Mouse (Mus musculus) CH12.LX (cell line): ENCODE data around the gene Klhl26. TPM values are rescaled to one million over a fixed set of nuclear protein-coding genes. Genes with fewer than 3 reads are reported as not detected.

Experiments
- DNase-seq: peaks from one replicate; pipeline ENCODE4 v3.0.0-alpha.2; 2013; ENCODE audit errors: extremely low read depth
- H3K27ac ChIP-seq: 2 replicates; pipeline ENCODE4 v1.5.1; 2012; ENCODE audit warnings: low read depth, mild to moderate bottlenecking, control low read depth, moderate library complexity; ENCODE audit not compliant: insufficient read depth
- H3K27me3 ChIP-seq: replicated peaks from 2 replicates; pipeline ENCODE3; 2012; ENCODE audit warnings: inconsistent platforms
- H3K36me3 ChIP-seq, 2 experiments: replicated peaks in 1 of 2; 2 replicates each; pipeline versions ENCODE3 to v1.6.1; 2012; ENCODE audit warnings: inconsistent platforms in 1 of 2, low read length in 1 of 2, mild to moderate bottlenecking in 1 of 2, mixed read lengths in 1 of 2, moderate library complexity in 1 of 2; ENCODE audit not compliant: control insufficient read depth in 1 of 2, insufficient read depth in 1 of 2
- H3K4me1 ChIP-seq, 2 experiments: 2 replicates each; pipeline ENCODE4 v1.6.1; 2012; ENCODE audit warnings: inconsistent platforms in 1 of 2, moderate library complexity in 1 of 2; ENCODE audit not compliant: insufficient read depth in 2 of 2, control insufficient read depth in 1 of 2
- H3K4me2 ChIP-seq: 2 replicates; pipeline ENCODE4 v1.6.1; 2012; ENCODE audit warnings: low read depth, mild to moderate bottlenecking, control low read depth; ENCODE audit not compliant: poor library complexity, insufficient read depth, severe bottlenecking
- H3K4me3 ChIP-seq, 3 experiments: fragments of 150-350 bp in 1 of 3; sonication (generic) in 1 of 3; replicated peaks in 1 of 3; 2 replicates each; pipeline versions ENCODE3 to v1.5.1; 2011 to 2012; ENCODE audit warnings: low read depth in 2 of 3, low read length in 2 of 3, mild to moderate bottlenecking in 2 of 3, moderate library complexity in 2 of 3, control low read depth in 1 of 3, improper control_type of control experiment in 1 of 3, inconsistent platforms in 1 of 3, mixed read lengths in 1 of 3; ENCODE audit not compliant: poor library complexity in 1 of 3
- H3K79me2 ChIP-seq: replicated peaks from 2 replicates; pipeline ENCODE4 v1.6.1; 2012; ENCODE audit warnings: mild to moderate bottlenecking, moderate library complexity; ENCODE audit not compliant: control insufficient read depth, poor library complexity, insufficient read depth, severe bottlenecking; ENCODE audit errors: extremely low read depth
- H3K9ac ChIP-seq: 2 replicates; pipeline ENCODE4 v1.6.1; 2012; ENCODE audit warnings: low read depth, mild to moderate bottlenecking, control low read depth, moderate library complexity; ENCODE audit not compliant: insufficient read depth
- H3K9me3 ChIP-seq: replicated peaks from 2 replicates; pipeline ENCODE3; 2012; ENCODE audit warnings: low read length, inconsistent platforms, mixed read lengths
- CHD1 ChIP-seq: IDR thresholded peaks from 2 replicates; pipeline ENCODE4 v1.6.1; 2012; ENCODE audit warnings: low read depth, low read length, improper control_type of control experiment, inconsistent platforms
- CTCF ChIP-seq, 2 experiments: IDR thresholded peaks in 1 of 2; conservative IDR thresholded peaks in 1 of 2; 2 replicates each; pipeline ENCODE4 v1.5.1; 2011 to 2012; ENCODE audit warnings: low read depth in 2 of 2, low read length in 2 of 2, improper control_type of control experiment in 1 of 2, inconsistent platforms in 1 of 2, mild to moderate bottlenecking in 1 of 2, moderate library complexity in 1 of 2
- ELF1 ChIP-seq: IDR thresholded peaks from 2 replicates; pipeline ENCODE4 v1.6.1; 2014; ENCODE audit warnings: low read depth, mild to moderate bottlenecking, inconsistent platforms, low read length, improper control_type of control experiment
- EP300 ChIP-seq: IDR thresholded peaks from 2 replicates; pipeline ENCODE4 v1.6.1; 2011; ENCODE audit warnings: low read length, improper control_type of control experiment
- ETS1 ChIP-seq: conservative IDR thresholded peaks from 2 replicates; pipeline ENCODE4 v1.6.1; 2012; ENCODE audit warnings: low read depth, mild to moderate bottlenecking, inconsistent platforms, low read length, improper control_type of control experiment, moderate library complexity
- IRF4 ChIP-seq: IDR thresholded peaks from 2 replicates; pipeline ENCODE4 v1.6.1; 2014; ENCODE audit warnings: low read depth, mild to moderate bottlenecking, inconsistent platforms, low read length, improper control_type of control experiment
- KAT2A ChIP-seq: IDR thresholded peaks from 2 replicates; pipeline ENCODE4 v1.6.1; 2012; ENCODE audit warnings: low read length, improper control_type of control experiment, inconsistent platforms; ENCODE audit not compliant: insufficient replicate concordance
- MAZ ChIP-seq: IDR thresholded peaks from 2 replicates; pipeline ENCODE4 v1.6.1; 2012; ENCODE audit warnings: low read depth, mild to moderate bottlenecking, inconsistent platforms, low read length, improper control_type of control experiment, moderate library complexity
- MEF2A ChIP-seq: IDR thresholded peaks from 2 replicates; pipeline ENCODE4 v1.6.1; 2014; ENCODE audit warnings: low read depth, mild to moderate bottlenecking, inconsistent platforms, low read length, improper control_type of control experiment, borderline replicate concordance
- NELFE ChIP-seq: IDR thresholded peaks from 2 replicates; pipeline ENCODE4 v1.6.1; 2011; ENCODE audit warnings: low read depth, low read length, improper control_type of control experiment
- NRF1 ChIP-seq: IDR thresholded peaks from 2 replicates; pipeline ENCODE4 v1.6.1; 2014; ENCODE audit warnings: low read depth, mild to moderate bottlenecking, inconsistent platforms, low read length, improper control_type of control experiment, moderate library complexity
- POLR2A ChIP-seq: IDR thresholded peaks from 2 replicates; pipeline ENCODE4 v1.6.1; 2011; ENCODE audit warnings: low read depth, mild to moderate bottlenecking, improper control_type of control experiment, low read length
- POLR2AphosphoS2 ChIP-seq: IDR thresholded peaks from 2 replicates; pipeline ENCODE4 v1.6.1; 2011; ENCODE audit warnings: low read depth, low read length, improper control_type of control experiment
- RCOR1 ChIP-seq: conservative IDR thresholded peaks from 2 replicates; pipeline ENCODE4 v1.6.1; 2012; ENCODE audit warnings: low read depth, mild to moderate bottlenecking, inconsistent platforms, low read length, improper control_type of control experiment
- UBTF ChIP-seq: IDR thresholded peaks from 2 replicates; pipeline ENCODE4 v1.6.1; 2012; ENCODE audit warnings: low read depth, mild to moderate bottlenecking, inconsistent platforms, low read length, improper control_type of control experiment, moderate library complexity
- USF1 ChIP-seq: IDR thresholded peaks from 2 replicates; pipeline ENCODE4 v1.6.1; 2014; ENCODE audit warnings: low read depth, mild to moderate bottlenecking, inconsistent platforms, low read length, improper control_type of control experiment
- ZC3H11A ChIP-seq: IDR thresholded peaks from 2 replicates; pipeline ENCODE4 v1.6.1; 2012; ENCODE audit warnings: low read depth, mild to moderate bottlenecking, inconsistent platforms, low read length, improper control_type of control experiment
- ZKSCAN1 ChIP-seq: IDR thresholded peaks from 2 replicates; pipeline ENCODE4 v1.6.1; 2012; ENCODE audit warnings: low read depth, inconsistent platforms, low read length, improper control_type of control experiment, borderline replicate concordance
- ZMIZ1 ChIP-seq: IDR thresholded peaks from 2 replicates; pipeline ENCODE4 v1.6.1; 2012; ENCODE audit warnings: low read depth, mild to moderate bottlenecking, inconsistent platforms, low read length, improper control_type of control experiment
- dilution Hi-C: fragments of 300-500 bp; cut with MboI; formaldehyde crosslinking; loops from 2 replicates; pipeline ENCODE4 v1.14.3; 2020; ENCODE audit warnings: low sequenced_read_pairs; ENCODE audit not compliant: extremely low pct_unique_long_range_greater_than_20kb, extremely low pct_ligation_motif_present
- in situ Hi-C: fragments of 300-500 bp; cut with MboI; formaldehyde crosslinking; loops from 3 replicates; pipeline ENCODE4 v1.14.3; 2019; ENCODE audit warnings: low sequenced_read_pairs, low pct_ligation_motif_present, low pct_unique_long_range_greater_than_20kb, mixed read lengths
- polyA plus RNA-seq: library from polyadenylated mRNA; unstranded; fragments of >175 nt; gene quantifications from 2 replicates; pipeline ENCODE4 v1.2.1, GENCODE M21; 2012; ENCODE audit warnings: low read depth; ENCODE audit not compliant: insufficient read length
- total RNA-seq, 2 experiments: library from RNA; depleted of rRNA; stranded (reverse); fragments of 300-350 nt in 1 of 2; fragments of >200 nt in 1 of 2; gene quantifications; 2 replicates each; pipeline ENCODE4 v1.2.3; 2012 to 2014

Klhl26 gene
- total and polyA plus RNA-seq, 3 experiments: 4.7 to 15.6 (median 6.0) TPM

DNA sequence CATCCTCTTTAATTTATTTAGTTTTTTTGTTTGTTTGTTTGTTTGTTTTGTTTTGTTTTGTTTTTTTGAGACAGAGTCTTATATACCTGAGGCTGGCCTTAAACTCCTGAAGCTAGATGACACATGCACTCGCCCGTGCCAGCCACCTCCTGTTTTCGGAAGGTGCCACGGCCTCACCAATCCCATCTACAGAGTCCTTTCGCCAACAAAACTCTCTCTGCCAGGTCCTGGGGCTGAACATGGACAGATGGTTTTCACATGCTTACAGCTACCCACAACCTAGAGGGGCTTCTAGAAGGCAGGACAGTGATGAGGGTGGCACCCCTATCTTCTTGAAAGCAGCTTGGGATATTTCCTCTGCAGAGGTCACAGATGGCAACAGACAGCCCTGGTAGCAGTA is 41.6 kb downstream of the Klhl26 start:
- H3K27me3 ChIP-seq: no peaks in the 10 kb centered on the region
- H3K9me3 ChIP-seq: no peaks in the 10 kb centered on the region
- no peak for TF ChIP-seq ELF1
- H3K9ac ChIP-seq: no peak overlapping the region
- no peaks in the 10 kb centered on the region for H3K79me2 ChIP-seq
- H3K4me1 ChIP-seq: peaks cover 15 to 24% of the 10 kb centered on the region in 2 experiments
- in situ Hi-C loops: no loop called here
- no peak overlapping the region for H3K27ac ChIP-seq
- H3K4me2 ChIP-seq: no peak overlapping the region
- H3K36me3 ChIP-seq: peaks cover 0 to 22% of the 10 kb centered on the region in 2 experiments
- no peak overlapping the region for H3K4me3 ChIP-seq
- DNase-seq: no peak
- dilution Hi-C loops: no loop called here

DNA sequence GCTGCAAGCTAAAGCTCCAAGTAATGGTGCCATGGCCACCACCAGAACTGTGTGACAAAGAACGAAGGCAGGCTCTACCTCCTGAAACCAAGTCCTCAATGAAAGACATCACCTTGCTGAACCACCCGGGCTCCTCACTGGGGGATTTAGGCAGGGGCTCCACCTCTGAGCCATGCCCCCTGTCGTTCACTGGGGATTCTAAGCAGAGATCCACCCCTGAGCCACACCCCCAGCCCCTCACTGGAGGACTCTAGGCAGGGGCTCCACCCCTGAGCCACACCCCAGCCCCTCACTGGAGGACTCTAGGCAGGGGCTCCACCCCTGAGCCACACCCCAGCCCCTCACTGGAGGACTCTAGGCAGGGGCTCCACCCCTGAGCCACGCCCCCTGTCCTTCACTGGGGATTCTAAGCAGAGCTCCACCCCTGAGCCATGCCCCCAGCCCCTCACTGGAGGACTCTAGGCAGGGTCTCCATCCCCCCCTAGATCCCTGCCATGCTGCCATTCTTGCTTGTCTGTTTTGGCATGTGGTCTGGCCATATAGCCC is 43.7 kb downstream of the Klhl26 start:
- Histone ChIP-seq H3K27ac (no peak overlapping the region), H3K36me3 (peaks cover 0 to 34% of the 10 kb centered on the region in 2 experiments), H3K79me2 (no peaks in the 10 kb centered on the region), H3K4me2 (no peak overlapping the region), H3K4me3 (no peak overlapping the region), H3K27me3 (no peaks in the 10 kb centered on the region), H3K9me3 (no peaks in the 10 kb centered on the region), H3K9ac (no peak overlapping the region), H3K4me1 (peaks cover 6 to 13% of the 10 kb centered on the region in 2 experiments; a peak in 2 of 4 replicates)
- in situ Hi-C loops: no loop called here
- DNase-seq: no peak
- TF ChIP-seq EP300 (no peak), ZC3H11A (no peak), UBTF (no peak), NELFE (no peak), ETS1 (no peak), KAT2A (no peak), POLR2A (no peak), ZMIZ1 (no peak), IRF4 (no peak), CTCF (conservative IDR thresholded peaks at IDR 0.05 in 1 of 2, IDR thresholded peaks at IDR 0.05 in 1 of 2; ENCODE audit: low read depth in 2 of 2, low read length in 2 of 2) (no peak), ZKSCAN1 (no peak), RCOR1 (no peak), NRF1 (no peak), CHD1 (no peak), MAZ (no peak), POLR2AphosphoS2 (no peak), USF1 (no peak), MEF2A (no peak)
- dilution Hi-C loops: no loop called here
